In genomic region chr2:101242983-101243382, GRCm38 (mm10) we compare ENCODE assay signal across 23 mouse cellular contexts.
DNase-seq lines count a peak whose midpoint lies in the region; ATAC-seq and TF ChIP-seq lines count a peak whose summit lies in the region.
"Had no signal": no experiment of that assay in that cellular context is flagged by ENCODE, and none has a peak within 500 bp of the region (broad histone marks: within the 10 kb centered on the region; RNA-seq: fewer than 3 reads in every experiment).

No protein-coding gene starts in this region.

- in situ Hi-C loops in CH12.LX (cut with MboI; ENCODE audit: low pct_ligation_motif_present, low pct_unique_long_range_greater_than_20kb, low sequenced_read_pairs), result no loop called here

- dilution Hi-C loops in CH12.LX (cut with MboI; ENCODE audit: extremely low pct_ligation_motif_present, extremely low pct_unique_long_range_greater_than_20kb, low sequenced_read_pairs), result no loop called here

- no peak overlapping the region for H3K9ac ChIP-seq in midbrain, embryonic 11.5 days (ENCODE audit: low read length)
- no peak overlapping the region for H3K9ac ChIP-seq in midbrain, embryonic 16.5 days (ENCODE audit: low read depth, low read length)
- no peak overlapping the region for H3K9ac ChIP-seq in CH12.LX (ENCODE audit: insufficient read depth, low read depth)
- no peak overlapping the region for H3K9ac ChIP-seq in hindbrain, embryonic 16.5 days (ENCODE audit: low read depth, low read length)

- no peaks in the 10 kb centered on the region for H3K79me2 ChIP-seq in CH12.LX (replicated peaks; ENCODE audit: control insufficient read depth, extremely low read depth, insufficient read depth, poor library complexity, severe bottlenecking)

- peak; percentile 68 for TF ChIP-seq EP300 in CH12.LX (IDR thresholded peaks at IDR 0.05; ENCODE audit: low read length)

- no peak for TF ChIP-seq RAD21 in CH12.LX (IDR thresholded peaks at IDR 0.05; ENCODE audit: low read depth, low read length)

- H3K36me3 ChIP-seq in midbrain, embryonic 11.5 days (ENCODE audit: control insufficient read depth, insufficient read depth, low read length), result no peaks in the 10 kb centered on the region
- H3K36me3 ChIP-seq in midbrain, embryonic 16.5 days (ENCODE audit: control insufficient read depth, insufficient read depth, low read length), result no peaks in the 10 kb centered on the region
- H3K36me3 ChIP-seq in CH12.LX (replicated peaks in 1 of 2; ENCODE audit: control insufficient read depth in 1 of 2, insufficient read depth in 1 of 2, low read length in 1 of 2), result no peaks in the 10 kb centered on the region
- H3K36me3 ChIP-seq in hindbrain, embryonic 16.5 days (ENCODE audit: control insufficient read depth, insufficient read depth, low read length), result no peaks in the 10 kb centered on the region
- H3K36me3 ChIP-seq: G1E had no signal

- no peak overlapping the region for H3K27ac ChIP-seq in midbrain, embryonic 11.5 days (ENCODE audit: low read depth, low read length)
- no peak overlapping the region for H3K27ac ChIP-seq in midbrain, embryonic 16.5 days (ENCODE audit: low read length)
- H3K27ac ChIP-seq in CH12.LX (ENCODE audit: insufficient read depth, low read depth), result no peak overlapping the region
- no peak overlapping the region for H3K27ac ChIP-seq in hindbrain, embryonic 16.5 days (ENCODE audit: low read depth, low read length)

- 82% methylated on average over 3 of the region's 3 CpGs for WGBS in midbrain, embryonic 11.5 days
- 92% methylated on average over 3 of the region's 3 CpGs for WGBS in midbrain, embryonic 16.5 days
- WGBS in hindbrain, embryonic 16.5 days, result 82% methylated on average over 3 of the region's 3 CpGs

- no peaks in the 10 kb centered on the region for H3K4me1 ChIP-seq in midbrain, embryonic 11.5 days (ENCODE audit: control insufficient read depth, insufficient read depth, low read length)
- H3K4me1 ChIP-seq in midbrain, embryonic 16.5 days (ENCODE audit: control insufficient read depth, insufficient read depth, low read length), result no peaks in the 10 kb centered on the region
- peaks cover 6 to 17% of the 10 kb centered on the region in 2 experiments; a peak in 3 of 4 replicates for H3K4me1 ChIP-seq in CH12.LX (ENCODE audit: control insufficient read depth in 1 of 2, insufficient read depth in 2 of 2)
- no peaks in the 10 kb centered on the region for H3K4me1 ChIP-seq in hindbrain, embryonic 16.5 days (ENCODE audit: control insufficient read depth, insufficient read depth, low read depth, low read length)

- TF ChIP-seq POLR2A in CH12.LX (IDR thresholded peaks at IDR 0.05; ENCODE audit: low read depth, low read length), result no peak

- ATAC-seq in midbrain, embryonic 11.5 days (ENCODE audit: low FRiP score), result no peak
- no peak for ATAC-seq in midbrain, embryonic 16.5 days
- ATAC-seq in hindbrain, embryonic 16.5 days, result no peak
- ATAC-seq: activated CD4-positive, CD25-positive, alpha-beta regulatory T cell, adult 4 months; CD4-positive, CD25-positive, alpha-beta regulatory T cell, adult 4 months; Patski had no signal

- H3K4me2 ChIP-seq in midbrain, embryonic 11.5 days, result no peak overlapping the region
- no peak overlapping the region for H3K4me2 ChIP-seq in midbrain, embryonic 16.5 days (ENCODE audit: low read length)
- no peak overlapping the region for H3K4me2 ChIP-seq in CH12.LX (ENCODE audit: insufficient read depth, low read depth, poor library complexity, severe bottlenecking)
- H3K4me2 ChIP-seq in hindbrain, embryonic 16.5 days (ENCODE audit: low read length), result no peak overlapping the region

- no peak overlapping the region for H3K4me3 ChIP-seq in midbrain, embryonic 11.5 days (ENCODE audit: low read depth, low read length)
- H3K4me3 ChIP-seq in midbrain, embryonic 16.5 days (ENCODE audit: low read depth, low read length), result no peak overlapping the region
- H3K4me3 ChIP-seq in CH12.LX (replicated peaks in 1 of 3; ENCODE audit: low read depth in 2 of 3, low read length in 2 of 3, poor library complexity in 1 of 3), result no peak overlapping the region
- H3K4me3 ChIP-seq in hindbrain, embryonic 16.5 days (ENCODE audit: low read length), result no peak overlapping the region

- no peaks in the 10 kb centered on the region for H3K9me3 ChIP-seq in midbrain, embryonic 11.5 days (ENCODE audit: control insufficient read depth, low read length)
- H3K9me3 ChIP-seq in midbrain, embryonic 16.5 days (replicated peaks; ENCODE audit: control insufficient read depth, low read length, poor library complexity, severe bottlenecking), result no peaks in the 10 kb centered on the region
- no peaks in the 10 kb centered on the region for H3K9me3 ChIP-seq in CH12.LX (replicated peaks; ENCODE audit: low read length)
- no peaks in the 10 kb centered on the region for H3K9me3 ChIP-seq in hindbrain, embryonic 16.5 days (ENCODE audit: control insufficient read depth, low read length)
- H3K9me3 ChIP-seq: G1E had no signal

- TF ChIP-seq CTCF in CH12.LX (conservative IDR thresholded peaks at IDR 0.05 in 1 of 2, IDR thresholded peaks at IDR 0.05 in 1 of 2; ENCODE audit: low read depth in 2 of 2, low read length in 2 of 2), result no peak

- DNase-seq in midbrain, embryonic 11.5 days (ENCODE audit: low spot score, missing footprints), result peak; percentile 35
- DNase-seq in A20 (ENCODE audit: low read depth, low spot score) (peak; percentile 26), CH12.LX (ENCODE audit: extremely low read depth) (peak; percentile 37)
- DNase-seq in mesoderm, embryonic 11.5 days (ENCODE audit: low read depth, low spot score), result peak; percentile 2
- DNase-seq in kidney, postnatal 14 days, result no peak
- no peak for DNase-seq in thymus, postnatal 25 days
- DNase-seq: adrenal gland, adult 2 months; adrenal gland, adult 8-10 months; adrenal gland, postnatal 10 days; adrenal gland, postnatal 14 days; adrenal gland, postnatal 25 days; adrenal gland, postnatal 36 days; B cell, adult 2 months; cerebellum, adult 11 months; cerebellum, adult 11-12 months; cerebellum, adult 18-20 months; cerebellum, adult 2 months had no signal

- no peaks in the 10 kb centered on the region for H3K27me3 ChIP-seq in midbrain, embryonic 11.5 days (ENCODE audit: control insufficient read depth, insufficient read depth, low read length)
- no peaks in the 10 kb centered on the region for H3K27me3 ChIP-seq in midbrain, embryonic 16.5 days (ENCODE audit: control insufficient read depth, insufficient read depth, low read depth, low read length)
- H3K27me3 ChIP-seq in CH12.LX (replicated peaks), result no peaks in the 10 kb centered on the region
- H3K27me3 ChIP-seq in hindbrain, embryonic 16.5 days (replicated peaks; ENCODE audit: control insufficient read depth, insufficient read depth, low read length), result no peaks in the 10 kb centered on the region
- H3K27me3 ChIP-seq: Patski had no signal

TF ChIP-seq in CH12.LX, 34 proteins besides CTCF, POLR2A, EP300 and RAD21:
- TF ChIP-seq HCFC1 (IDR thresholded peaks at IDR 0.05; ENCODE audit: low read depth, low read length) (no peak), E2F4 (IDR thresholded peaks at IDR 0.05; ENCODE audit: insufficient replicate concordance, low read depth, low read length) (no peak), TBP (conservative IDR thresholded peaks at IDR 0.05; ENCODE audit: low read depth, low read length) (no peak), MEF2A (IDR thresholded peaks at IDR 0.05; ENCODE audit: borderline replicate concordance, low read depth, low read length) (no peak), JUN (IDR thresholded peaks at IDR 0.05; ENCODE audit: insufficient read depth, low read depth, low read length) (no peak), CHD2 (IDR thresholded peaks at IDR 0.05; ENCODE audit: low read length) (0 out of 2 replicates have a peak, but pooled peaks have one; percentile 31), ZMIZ1 (IDR thresholded peaks at IDR 0.05; ENCODE audit: low read depth, low read length) (no peak), ZNF384 (IDR thresholded peaks at IDR 0.05; ENCODE audit: low read depth, low read length) (no peak), RCOR1 (conservative IDR thresholded peaks at IDR 0.05; ENCODE audit: low read depth, low read length) (no peak), NELFE (IDR thresholded peaks at IDR 0.05; ENCODE audit: low read depth, low read length) (no peak), TCF12 (IDR thresholded peaks at IDR 0.05; ENCODE audit: low read depth, low read length) (no peak), NRF1 (IDR thresholded peaks at IDR 0.05; ENCODE audit: low read depth, low read length) (no peak), ELF1 (IDR thresholded peaks at IDR 0.05; ENCODE audit: low read depth, low read length) (no peak), GABPA (IDR thresholded peaks at IDR 0.05; ENCODE audit: insufficient replicate concordance, low read depth, low read length) (no peak), MAFK (IDR thresholded peaks at IDR 0.05; ENCODE audit: insufficient replicate concordance, low read length) (no peak), IRF4 (IDR thresholded peaks at IDR 0.05; ENCODE audit: low read depth, low read length) (peak; percentile 79), KAT2A (IDR thresholded peaks at IDR 0.05; ENCODE audit: insufficient replicate concordance, low read length) (no peak)

Comparison
In these comparisons a context has a peak if more than half of its experiments do, and no peak if none do; other contexts are left out.
1. DNase-seq: peak in midbrain, embryonic 11.5 days (single experiment), A20 (single experiment), CH12.LX (single experiment) and mesoderm, embryonic 11.5 days (single experiment); none in kidney, postnatal 14 days (single experiment) and thymus, postnatal 25 days (single experiment).